Mouse (Mus musculus): ENCODE results near the gene Dcbld1. TPM values are rescaled to one million over a fixed set of nuclear protein-coding genes. Genes with fewer than 3 reads are reported as not detected.
"Not testable (repeated sequence)": the region's sequence is repeated elsewhere in the genome, so short reads cannot be mapped to it uniquely, and the experiment has no call there.

Gene Dcbld1
- total RNA-seq, 2 experiments from 2014 or later: 3.8 to 4.7 TPM

- no peak for DNase-seq (ENCODE audit: low spot score)
- intact Hi-C loops (cut with DNase I): no loop called here
Observed at GRCm38 (mm10) chr10:52258180-52258948, 24.9 kb downstream of the Dcbld1 start.

- DNase-seq (ENCODE audit: low spot score): no peak
- intact Hi-C loops (cut with DNase I): no loop called here
Observed at GRCm38 (mm10) chr10:52260209-52260608, 26.8 kb downstream of the Dcbld1 start.

- DNase-seq (ENCODE audit: low spot score): no peak
- intact Hi-C loops (cut with DNase I): no loop called here
Observed at GRCm38 (mm10) chr10:52264162-52264561, 30.7 kb downstream of the Dcbld1 start.

DNA sequence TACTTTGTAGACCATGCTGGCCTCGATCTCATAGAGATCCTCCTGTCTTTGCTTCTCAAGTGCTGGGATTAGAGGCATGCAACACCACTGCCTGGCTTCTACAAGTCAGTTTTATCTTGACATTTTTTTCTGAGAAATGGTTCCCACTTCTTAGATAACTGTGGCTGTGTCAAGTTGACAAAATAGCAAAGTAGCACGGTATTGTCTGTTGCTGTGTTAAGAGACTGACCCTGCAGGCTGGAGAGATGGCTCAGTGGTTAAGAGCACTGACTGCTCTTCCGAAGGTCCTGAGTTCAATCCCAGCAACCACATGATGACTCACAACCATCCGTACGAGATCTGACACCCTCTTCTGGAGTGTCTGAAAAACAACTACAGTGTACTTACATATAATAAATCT, 35.5 kb downstream of the Dcbld1 start:
- intact Hi-C loops (cut with DNase I): no loop called here
- no peak for DNase-seq (ENCODE audit: low spot score)

DNA sequence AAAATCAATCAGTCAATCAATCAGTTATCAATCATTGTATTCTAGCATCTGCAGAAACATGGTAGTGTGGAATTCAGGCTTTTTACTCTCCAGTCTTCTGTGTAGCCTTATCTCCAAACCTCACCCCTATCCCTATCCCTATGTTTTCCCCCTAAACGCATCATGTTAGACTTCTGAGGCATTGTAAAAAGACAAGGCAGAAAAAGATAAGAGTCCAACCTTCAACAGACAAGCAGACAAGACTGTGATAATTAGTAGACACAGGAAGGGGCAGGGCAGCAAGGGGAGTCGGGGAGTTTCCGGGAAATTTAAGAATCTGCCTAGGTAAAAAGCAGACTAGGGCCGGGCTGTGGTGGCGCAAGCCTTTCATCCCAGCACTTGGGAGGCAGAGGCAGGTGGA, 38.0 kb downstream of the Dcbld1 start:
- intact Hi-C loops (cut with DNase I): loop anchor here (5.0 kb wide), 1 partner anchor 36 kb away; no protein-coding TSS in a partner anchor
- no peak for DNase-seq (ENCODE audit: low spot score)

GRCm38 (mm10) chr10:52273012-52273411, 39.6 kb downstream of the Dcbld1 start:
- intact Hi-C loops (cut with DNase I): loop anchor here (5.0 kb wide), 1 partner anchor 34 kb away; no protein-coding TSS in a partner anchor
- no peak for DNase-seq (ENCODE audit: low spot score)

- no peak for DNase-seq (ENCODE audit: low spot score)
- intact Hi-C loops (cut with DNase I): loop anchor here (5.0 kb wide), 1 partner anchor 33 kb away; no protein-coding TSS in a partner anchor
Observed at GRCm38 (mm10) chr10:52274001-52274909, 40.8 kb downstream of the Dcbld1 start.

DNA sequence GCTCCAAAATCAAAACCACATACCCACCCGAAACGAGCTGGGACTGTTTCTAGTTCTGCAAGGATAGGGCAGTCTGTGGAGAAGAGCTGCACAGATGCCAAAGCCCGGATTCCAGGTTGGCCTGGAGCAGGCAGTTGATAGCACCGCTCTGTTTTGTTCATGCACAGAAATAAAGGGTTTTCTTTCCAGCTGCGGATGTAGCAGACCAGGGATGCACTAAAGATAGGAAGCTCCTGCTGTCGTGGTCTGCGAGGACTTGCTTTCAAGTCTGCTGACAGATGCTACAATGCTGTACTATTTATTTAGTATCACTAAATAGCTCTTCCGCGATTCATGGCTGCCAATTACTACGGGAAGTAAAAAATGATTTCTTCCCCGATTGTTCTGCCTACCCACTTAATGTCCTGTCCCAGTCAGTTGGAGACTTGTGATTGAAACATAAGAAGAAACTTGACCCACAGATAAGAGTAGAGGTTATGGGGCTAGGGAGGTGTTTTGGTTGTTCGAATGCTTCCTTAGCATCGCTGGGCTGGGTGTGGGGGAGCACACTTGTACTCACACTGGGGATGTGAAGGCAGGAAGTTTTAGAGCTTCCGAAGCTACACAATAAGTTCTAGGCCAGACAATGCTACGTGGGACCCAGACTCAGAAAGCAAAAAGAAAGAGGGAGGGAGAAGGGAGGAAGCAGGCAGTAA, 41.6 kb downstream of the Dcbld1 start:
- no peak for DNase-seq (ENCODE audit: low spot score)
- intact Hi-C loops (cut with DNase I): loop anchor here (5.0 kb wide), 1 partner anchor 32 kb away; no protein-coding TSS in a partner anchor

DNA sequence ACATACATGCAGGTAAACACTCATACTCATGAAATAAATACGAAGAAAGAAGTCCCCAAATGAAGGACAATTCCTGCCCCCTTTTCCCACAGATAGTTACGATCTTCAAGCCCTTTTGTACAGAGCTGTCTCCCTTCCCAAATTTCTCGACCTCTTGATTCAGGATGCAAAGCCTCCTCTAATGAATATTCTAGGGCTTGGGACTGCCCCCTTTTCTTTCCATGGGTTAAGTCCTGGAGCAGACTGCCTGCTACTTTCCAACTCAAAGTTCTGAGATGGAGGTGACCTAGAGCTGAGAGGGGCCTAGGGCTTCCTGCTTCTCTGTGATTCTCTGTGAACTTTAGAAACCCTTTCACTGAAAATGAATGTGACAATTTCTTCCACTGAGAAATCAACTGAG, 43.2 kb downstream of the Dcbld1 start:
- intact Hi-C loops (cut with DNase I): no loop called here

GRCm38 (mm10) chr10:52277564-52277963, 44.1 kb downstream of the Dcbld1 start:
- DNase-seq (ENCODE audit: low spot score); intact Hi-C loops (cut with DNase I): not testable (repeated sequence)

More for the DNA sequence above, 43.2 kb downstream of the Dcbld1 start:
- no peak for DNase-seq (ENCODE audit: low spot score)

DNA sequence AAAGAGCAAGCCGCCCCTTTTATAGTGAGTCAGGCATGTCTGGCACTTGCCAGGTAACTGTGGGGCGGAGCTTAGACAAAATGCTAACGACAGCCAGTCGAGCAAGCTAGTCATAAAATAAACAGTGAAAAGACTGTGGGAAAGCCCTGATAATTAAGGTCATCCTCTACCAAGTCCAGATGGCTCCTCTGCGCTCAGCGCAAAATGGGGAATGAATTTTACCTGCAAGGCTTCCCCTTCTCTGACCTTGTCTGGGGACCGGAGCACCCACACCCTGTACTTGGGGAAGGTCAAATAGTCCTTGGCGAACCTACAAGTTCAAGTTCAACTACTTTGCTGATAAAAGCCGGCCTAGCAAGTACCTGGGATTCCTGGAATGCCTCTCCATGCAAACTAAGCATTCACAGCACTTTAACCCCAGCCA, 44.6 kb downstream of the Dcbld1 start:
- intact Hi-C loops (cut with DNase I): loop anchor here (2.0 kb wide), 1 partner anchor 15 kb away; no protein-coding TSS in a partner anchor
- no peak for DNase-seq (ENCODE audit: low spot score)

GRCm38 (mm10) chr10:52278866-52279265, 45.4 kb downstream of the Dcbld1 start:
- intact Hi-C loops (cut with DNase I): loop anchor here (2.0 kb wide), 1 partner anchor 14 kb away; no protein-coding TSS in a partner anchor
- no peak for DNase-seq (ENCODE audit: low spot score)

- no peak for DNase-seq (ENCODE audit: low spot score)
- intact Hi-C loops (cut with DNase I): loop anchor here (2.0 to 5.0 kb wide), 2 partner anchors 13 to 43 kb away; no protein-coding TSS in a partner anchor
Observed at GRCm38 (mm10) chr10:52279876-52280275, 46.5 kb downstream of the Dcbld1 start.

DNA sequence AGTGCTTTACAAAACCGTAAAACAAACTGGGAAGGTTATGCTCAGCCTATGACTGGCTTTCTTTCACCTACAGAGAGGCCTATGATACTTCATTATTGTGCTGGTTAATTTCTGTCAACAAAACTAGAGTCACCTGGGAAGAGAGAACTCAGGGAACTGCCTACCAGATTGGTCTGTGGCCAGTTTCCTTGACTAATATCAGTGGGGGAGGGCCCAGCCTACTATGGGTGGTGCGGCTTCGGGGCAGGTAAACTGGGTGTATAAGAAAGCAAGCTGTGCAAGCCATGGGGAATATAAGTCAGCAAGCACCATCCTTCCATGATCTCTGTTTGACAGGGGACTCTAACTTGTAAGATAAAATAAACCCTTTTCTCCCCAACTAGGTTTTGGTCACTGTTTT, 47.2 kb downstream of the Dcbld1 start:
- intact Hi-C loops (cut with DNase I): loop anchor here (5.0 kb wide), 1 partner anchor 43 kb away; no protein-coding TSS in a partner anchor
- no peak for DNase-seq (ENCODE audit: low spot score)

- intact Hi-C loops (cut with DNase I): loop anchor here (5.0 kb wide), 1 partner anchor 44 kb away; no protein-coding TSS in a partner anchor
- no peak for DNase-seq (ENCODE audit: low spot score)
Observed at GRCm38 (mm10) chr10:52281337-52281736, 47.9 kb downstream of the Dcbld1 start.

DNA sequence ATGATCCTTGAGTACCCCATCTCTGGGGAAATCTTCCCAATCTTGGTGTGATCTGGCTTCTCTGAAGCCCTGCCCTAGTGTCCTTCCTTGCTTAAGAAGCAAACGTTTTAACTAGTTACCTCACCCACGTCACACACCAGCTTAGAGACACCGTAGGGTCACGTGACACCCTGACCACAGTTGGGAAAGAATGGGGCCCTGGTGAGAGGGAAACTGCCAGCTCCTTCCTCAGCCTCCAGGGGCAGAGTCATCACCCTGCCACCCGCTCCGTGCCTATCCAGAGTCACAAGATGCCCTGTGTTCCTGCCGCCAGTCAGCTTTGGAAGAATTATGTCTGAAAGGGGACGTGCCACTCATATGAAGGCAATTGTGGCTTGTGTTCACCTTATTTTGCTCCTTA, 51.2 kb downstream of the Dcbld1 start:
- intact Hi-C loops (cut with DNase I): loop anchor here (5.0 kb wide), 1 partner anchor 47 kb away; no protein-coding TSS in a partner anchor
- DNase-seq (ENCODE audit: low spot score): no peak

GRCm38 (mm10) chr10:52287852-52288533, 54.6 kb downstream of the Dcbld1 start:
- DNase-seq (ENCODE audit: low spot score): no peak
- intact Hi-C loops (cut with DNase I): no loop called here

- intact Hi-C loops (cut with DNase I): no loop called here
- DNase-seq (ENCODE audit: low spot score): no peak
Observed at GRCm38 (mm10) chr10:52289261-52289660, 55.8 kb downstream of the Dcbld1 start.

DNA sequence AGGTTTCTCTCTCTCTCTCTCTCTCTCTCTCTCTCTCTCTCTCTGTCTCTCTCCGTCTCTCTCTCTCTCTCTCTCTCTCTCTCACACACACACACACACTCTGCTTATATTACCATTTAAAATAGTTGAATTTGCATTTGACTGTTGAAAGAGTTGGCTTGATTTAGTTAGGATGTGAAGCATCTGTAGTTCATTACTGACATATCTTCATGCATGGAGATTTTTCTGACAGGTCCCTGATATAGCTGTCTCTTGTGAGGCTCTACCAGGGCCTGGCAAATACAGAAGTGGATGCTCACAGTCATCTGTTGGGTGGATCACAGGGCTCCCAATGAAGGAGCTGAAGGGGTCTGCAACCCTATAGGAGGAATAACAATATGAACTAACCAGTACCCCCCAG, 59.0 kb downstream of the Dcbld1 start:
- not testable (repeated sequence) for DNase-seq (ENCODE audit: low spot score)
- intact Hi-C loops (cut with DNase I): loop anchor here (2.0 kb wide), 1 partner anchor 14 kb away; no protein-coding TSS in a partner anchor

All from heart, postnatal 25 days (tissue).